Mouse (Mus musculus) hindbrain, embryonic 14.5 days (tissue): ENCODE data around the gene Celsr1. TPM values are rescaled to one million over a fixed set of nuclear protein-coding genes. Genes with fewer than 3 reads are reported as not detected.

ENCODE experiments used
- ATAC-seq: fragments of 200-750 bp; cut with Nextera tagmentation; 2 replicates; pipeline ENCODE4 v1.8.0; 2017; ENCODE audit warnings: moderate number of reproducible peaks, mild to moderate bottlenecking, moderate TSS enrichment, moderate library complexity; ENCODE audit not compliant: low FRiP score
- DNase-seq: peaks from one replicate; pipeline ENCODE4 v3.0.0-alpha.2; 2015; ENCODE audit warnings: low spot score
- H3K27ac ChIP-seq: fragments of 300-500 bp; sonication (generic); 2 replicates; pipeline ENCODE4 v1.5.1; 2014; ENCODE audit warnings: mild to moderate bottlenecking, moderate library complexity
- H3K27me3 ChIP-seq: fragments of 300-500 bp; sonication (generic); 2 replicates; pipeline ENCODE4 v1.6.1; 2014; ENCODE audit warnings: mild to moderate bottlenecking, low read length, mixed read lengths; ENCODE audit not compliant: control insufficient read depth, insufficient read depth
- H3K36me3 ChIP-seq: fragments of 300-500 bp; sonication (generic); replicated peaks from 2 replicates; pipeline ENCODE4 v1.6.1; 2014; ENCODE audit not compliant: control insufficient read depth, insufficient read depth
- H3K4me1 ChIP-seq: fragments of 300-500 bp; sonication (generic); replicated peaks from 2 replicates; pipeline ENCODE4 v1.6.1; 2014; ENCODE audit warnings: antibody characterized with exemption, low read length, mixed read lengths; ENCODE audit not compliant: control insufficient read depth, insufficient read depth
- H3K4me2 ChIP-seq: fragments of 300-500 bp; sonication (generic); replicated peaks from 2 replicates; pipeline ENCODE4 v1.6.1; 2014; ENCODE audit warnings: mild to moderate bottlenecking, moderate library complexity
- H3K4me3 ChIP-seq: fragments of 300-500 bp; sonication (generic); replicated peaks from 2 replicates; pipeline ENCODE4 v1.5.1; 2014; ENCODE audit warnings: mild to moderate bottlenecking, low read length
- H3K9ac ChIP-seq: fragments of 300-500 bp; sonication (generic); 2 replicates; pipeline ENCODE4 v1.6.1; 2014
- H3K9me3 ChIP-seq: fragments of 300-500 bp; sonication (generic); 2 replicates; pipeline ENCODE4 v1.6.1; 2016; ENCODE audit warnings: low read length; ENCODE audit not compliant: control insufficient read depth
- WGBS: fragments of 180-500 bp; shearing (Covaris S2); extraction: QIAGEN DNeasy Blood & Tissue Kit; methylation state at CpG from one replicate; pipeline ENCODE4 v1.1.7; 2014; 5-methylcytosine and 5-hydroxymethylcytosine counted together
- polyA plus RNA-seq: library from polyadenylated mRNA; unstranded; fragments of >200 nt; fragmentation: Nextera tagmentation; extraction: Ambion mirVana; gene quantifications from 2 replicates; pipeline ENCODE4 v1.2.1, GENCODE M21; 2014

The Celsr1 gene
- polyA plus RNA-seq, 1 experiment from 2014 or later, result 2.4 TPM

GRCm38 (mm10) chr15:85859490-85860031 lies 174.0 kb downstream of the Celsr1 start, which contains the start of gene Gtse1:
Gtse1 (plus strand) TSS chr15:85859745.
- ATAC-seq, result peak; percentile 97
- under 1% methylated on average over 42 of the region's 42 CpGs for WGBS

DNA sequence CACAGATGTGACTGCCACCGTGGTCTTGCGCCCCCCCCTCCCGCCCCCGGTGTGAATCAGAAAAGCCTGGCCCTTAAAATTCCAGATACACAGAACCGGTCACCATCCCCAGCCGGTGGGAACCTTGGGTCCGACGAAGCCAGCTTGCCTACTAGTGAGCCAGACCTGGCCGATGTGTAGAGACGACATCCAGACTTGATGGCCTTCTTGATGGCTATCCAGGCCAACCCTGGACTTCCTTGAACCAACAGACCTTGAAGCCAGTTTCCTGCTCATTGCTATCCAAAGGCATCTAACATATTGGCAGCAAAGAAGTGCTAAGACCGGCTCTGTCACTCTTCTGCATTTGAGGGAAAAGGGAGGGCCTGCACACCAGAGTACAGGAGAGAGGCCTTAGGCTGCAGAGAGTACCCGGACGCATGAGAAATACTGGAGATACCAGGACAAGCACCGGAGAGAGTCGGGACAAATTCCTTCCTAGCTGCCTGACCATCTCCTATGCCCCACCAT lies 174.5 kb downstream of the Celsr1 start:
- Histone ChIP-seq H3K9me3 (no peaks in the 10 kb centered on the region), H3K4me2 (peak overlapping the region; percentile 68), H3K27me3 (no peaks in the 10 kb centered on the region), H3K9ac (peak overlapping the region; percentile 58), H3K27ac (peak overlapping the region; percentile 55), H3K4me1 (peaks cover 12% of the 10 kb centered on the region; the same call in 1 of the 2 replicates), H3K4me3 (peak overlapping the region; percentile 38), H3K36me3 (no peaks in the 10 kb centered on the region)
- 8% methylated on average over 15 of the region's 15 CpGs for WGBS
- DNase-seq, result no peak
- 0 out of 2 replicates have a peak, but pooled peaks have one; percentile 13 for ATAC-seq

More at GRCm38 (mm10) chr15:85859490-85860031, 174.0 kb downstream of the Celsr1 start, which contains the start of gene Gtse1:
- Histone ChIP-seq H3K36me3 (no peaks in the 10 kb centered on the region), H3K27ac (peak within 1 kb of the TSS; percentile 55), H3K4me1 (peaks cover 12% of the 10 kb centered on the region; the same call in 1 of the 2 replicates), H3K4me3 (peak within 1 kb of the TSS; percentile 38), H3K9me3 (no peaks in the 10 kb centered on the region), H3K27me3 (no peaks in the 10 kb centered on the region), H3K9ac (peak within 1 kb of the TSS; percentile 58), H3K4me2 (peak within 1 kb of the TSS; percentile 68)
- DNase-seq, result peak; percentile 95

DNA sequence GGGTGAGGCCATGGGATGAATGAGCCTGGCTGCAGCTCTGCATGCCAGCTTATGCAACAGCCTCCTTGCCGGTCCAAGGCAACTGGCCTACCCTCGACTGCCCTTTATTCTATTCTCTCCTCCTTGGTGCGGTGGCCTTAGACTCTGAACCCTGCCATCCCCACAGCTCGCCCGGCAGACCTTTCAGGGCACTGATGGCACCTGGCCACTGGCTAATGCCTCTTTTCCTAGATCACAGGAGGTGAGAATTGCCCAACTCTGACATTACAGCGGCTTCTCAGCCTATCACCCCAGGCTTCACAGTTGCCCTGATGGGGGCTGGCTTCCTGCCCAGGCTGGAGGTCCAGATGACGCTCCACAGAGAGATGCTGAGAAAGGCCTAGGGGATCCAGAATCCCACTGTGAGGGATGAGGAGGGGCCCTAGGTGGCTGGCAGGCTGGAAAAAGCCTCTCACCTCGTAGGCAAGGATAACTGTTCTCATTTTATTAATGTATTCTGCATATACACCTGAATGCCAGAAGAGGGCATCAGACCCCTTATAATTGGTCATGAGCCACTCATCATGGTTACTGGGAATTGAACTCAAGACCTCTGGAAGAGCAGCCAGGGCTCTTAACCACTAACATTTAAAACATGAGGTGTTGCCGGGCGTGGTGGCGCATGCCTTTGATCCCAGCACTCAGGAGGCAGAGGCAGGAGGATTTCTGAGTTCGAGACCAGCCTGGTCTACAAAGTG lies 181.8 kb downstream of the Celsr1 start:
- no peaks in the 10 kb centered on the region for H3K36me3 ChIP-seq
- ATAC-seq, result no peak
- H3K27ac ChIP-seq, result no peak overlapping the region
- WGBS, result 84% methylated on average over 12 of the region's 12 CpGs
- no peak overlapping the region for H3K4me2 ChIP-seq
- H3K27me3 ChIP-seq, result no peaks in the 10 kb centered on the region
- no peak overlapping the region for H3K4me3 ChIP-seq
- H3K9ac ChIP-seq, result no peak overlapping the region
- H3K4me1 ChIP-seq, result no peaks in the 10 kb centered on the region
- DNase-seq, result no peak
- no peaks in the 10 kb centered on the region for H3K9me3 ChIP-seq

Other genes with a start within 250 kb of the Celsr1 start
- gene Cdpf1, start 222.1 kb downstream of the Celsr1 start, polyA plus RNA-seq, result 16.5 and 21.0 TPM in 2 replicates
- 0.10 and 0.11 TPM in 2 replicates for gene Pkdrej, start 212.0 kb downstream of the Celsr1 start, polyA plus RNA-seq
- gene Ttc38, start 201.5 kb downstream of the Celsr1 start, polyA plus RNA-seq, result 2.7 and 3.1 TPM in 2 replicates
- gene Gtse1, start 174.0 kb downstream of the Celsr1 start, polyA plus RNA-seq, result 4.8 and 5.7 TPM in 2 replicates
- 30.7 and 30.9 TPM in 2 replicates for gene Trmu, start 154.5 kb downstream of the Celsr1 start, polyA plus RNA-seq
- 22.2 and 24.9 TPM in 2 replicates for gene Gramd4, start 23.9 kb upstream of the Celsr1 start, polyA plus RNA-seq
- 28.3 and 31.1 TPM in 2 replicates for gene Cerk, start 152.4 kb upstream of the Celsr1 start, polyA plus RNA-seq
- 9.9 and 10.7 TPM in 2 replicates for gene Tbc1d22a, start 180.7 kb upstream of the Celsr1 start, polyA plus RNA-seq